Mouse (Mus musculus) C2C12 (cell line): Measurements from ENCODE around the gene Strip2. TPM values are rescaled to one million over a fixed set of nuclear protein-coding genes. Genes with fewer than 3 reads are reported as not detected.

Experiments used
- H3K27me3 ChIP-seq: one replicate; pipeline ENCODE4 v1.6.1; 2011; ENCODE audit not compliant: control insufficient read depth, insufficient read depth, insufficient read length
- H3K36me3 ChIP-seq: one replicate; pipeline ENCODE4 v1.6.1; 2011; ENCODE audit not compliant: control insufficient read depth, insufficient read depth
- H3K4me3 ChIP-seq: one replicate; pipeline ENCODE4 v1.5.1; 2011; ENCODE audit warnings: mild to moderate bottlenecking, control low read depth; ENCODE audit not compliant: poor library complexity, insufficient read depth, severe bottlenecking
- H3K79me2 ChIP-seq: one replicate; pipeline ENCODE4 v1.6.1; 2011; ENCODE audit not compliant: control insufficient read depth, insufficient read depth
- H3K79me3 ChIP-seq: one replicate; pipeline ENCODE4 v1.6.1; 2011; ENCODE audit warnings: low read depth, control low read depth
- H3ac ChIP-seq: one replicate; pipeline ENCODE3; 2011; ENCODE audit warnings: low read depth; ENCODE audit not compliant: control insufficient read depth, insufficient read length
- CEBPB ChIP-seq: IDR thresholded peaks from one replicate; pipeline ENCODE4 v1.6.1; 2011; ENCODE audit warnings: low read depth, mild to moderate bottlenecking, control low read depth, moderate library complexity
- CTCF ChIP-seq: IDR thresholded peaks from one replicate; pipeline ENCODE4 v1.5.1; 2011; ENCODE audit not compliant: control insufficient read depth, insufficient read depth, insufficient read length
- FOSL1 ChIP-seq: IDR thresholded peaks from one replicate; pipeline ENCODE4 v1.8.0; 2011; ENCODE audit warnings: mild to moderate bottlenecking, low read length; ENCODE audit not compliant: poor library complexity, insufficient read depth, severe bottlenecking
- MAX ChIP-seq: IDR thresholded peaks from one replicate; pipeline ENCODE4 v1.6.1; 2011; ENCODE audit warnings: mild to moderate bottlenecking, control low read depth
- MYOD1 ChIP-seq: IDR thresholded peaks from one replicate; pipeline ENCODE4 v1.6.1; 2011; ENCODE audit warnings: low read depth; ENCODE audit not compliant: control insufficient read depth, insufficient read length
- MYOG ChIP-seq: IDR thresholded peaks from one replicate; pipeline ENCODE4 v1.6.1; 2011; ENCODE audit not compliant: control insufficient read depth, insufficient read length; ENCODE audit errors: extremely low read depth
- USF1 ChIP-seq: IDR thresholded peaks from one replicate; pipeline ENCODE4 v1.6.1; 2011; ENCODE audit warnings: low read depth, mild to moderate bottlenecking, control low read depth, moderate library complexity
- long read RNA-seq, 2 experiments: library from polyadenylated mRNA; unstranded; transcript quantifications; one replicate each; pipeline ENCODE4 v2.0.0; 2019 to 2020
- polyA plus RNA-seq: library from polyadenylated mRNA; unstranded; fragments of >200 nt; fragmentation: generic; extraction: Trizol; gene quantifications from one replicate; pipeline ENCODE4 v1.2.1, GENCODE M21; 2012; ENCODE audit warnings: missing spikeins

The Strip2 gene
- polyA plus RNA-seq = 1.2 TPM
- long read RNA-seq, experiment 1, partial matches to known transcripts = 0 of 1 reads
- long read RNA-seq, experiment 1, other reads (novel, unspliced or antisense) = 1 of 1 reads
- long read RNA-seq, experiment 2, partial matches to known transcripts = 0 of 1 reads
- long read RNA-seq, experiment 2, other reads (novel, unspliced or antisense) = 0 of 1 reads

DNA sequence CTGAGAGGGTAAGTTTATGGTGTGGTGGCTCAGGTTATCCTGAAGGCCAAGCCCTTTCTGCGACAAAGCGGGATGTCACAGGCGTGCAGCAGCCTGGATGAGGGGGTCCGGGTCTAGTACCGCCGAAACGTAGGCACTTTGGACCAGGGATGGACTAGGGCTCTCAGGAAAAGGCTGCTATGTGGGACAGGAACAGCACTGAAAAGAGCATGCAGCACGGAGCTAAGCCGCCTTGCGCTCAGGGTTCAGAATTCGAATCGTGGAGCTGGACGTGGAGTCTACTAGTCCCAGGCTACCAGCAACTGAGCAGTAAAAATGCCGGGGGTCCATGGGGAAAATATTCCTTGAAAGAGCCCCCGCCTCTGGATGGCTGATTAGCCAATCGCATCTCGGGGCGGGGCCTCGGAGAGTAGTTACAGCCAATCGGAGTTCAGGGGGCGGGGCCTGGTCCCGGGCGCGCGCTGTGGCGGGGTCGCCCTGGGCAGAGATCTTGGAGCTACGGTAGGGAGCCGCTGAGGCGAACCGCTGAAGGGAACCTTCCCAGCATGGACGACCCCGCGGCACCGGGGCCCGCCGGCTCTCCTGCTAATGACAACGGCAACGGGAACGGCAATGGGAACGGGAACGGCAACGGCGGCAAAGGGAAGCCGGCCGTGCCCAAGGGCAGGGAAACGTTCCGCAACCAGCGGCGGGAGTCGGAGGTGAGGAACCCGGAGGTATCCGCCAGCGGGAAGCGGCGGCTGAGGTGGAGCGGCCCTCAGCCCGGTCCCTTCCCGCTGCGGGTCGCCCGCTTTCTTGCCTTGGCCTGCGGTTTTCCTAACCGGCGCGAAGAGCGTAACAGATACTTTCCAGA is at the start of gene Strip2:
Strip2 (plus strand) TSS at position 483 of the 853 bp plus-strand sequence.
- Histone ChIP-seq H3K79me2 (no peaks in the 10 kb centered on the region), H3ac (peak within 1 kb of the TSS; percentile 93), H3K27me3 (no peaks in the 10 kb centered on the region), H3K36me3 (no peaks in the 10 kb centered on the region), H3K4me3 (peak within 1 kb of the TSS; percentile 48), H3K79me3 (no peaks in the 10 kb centered on the region)
- TF ChIP-seq MYOD1 = no peak
- TF ChIP-seq CTCF = no peak
- TF ChIP-seq CEBPB = no peak
- TF ChIP-seq FOSL1 = no peak
- no peak for TF ChIP-seq MYOG
- no peak for TF ChIP-seq MAX
- no peak for TF ChIP-seq USF1

DNA sequence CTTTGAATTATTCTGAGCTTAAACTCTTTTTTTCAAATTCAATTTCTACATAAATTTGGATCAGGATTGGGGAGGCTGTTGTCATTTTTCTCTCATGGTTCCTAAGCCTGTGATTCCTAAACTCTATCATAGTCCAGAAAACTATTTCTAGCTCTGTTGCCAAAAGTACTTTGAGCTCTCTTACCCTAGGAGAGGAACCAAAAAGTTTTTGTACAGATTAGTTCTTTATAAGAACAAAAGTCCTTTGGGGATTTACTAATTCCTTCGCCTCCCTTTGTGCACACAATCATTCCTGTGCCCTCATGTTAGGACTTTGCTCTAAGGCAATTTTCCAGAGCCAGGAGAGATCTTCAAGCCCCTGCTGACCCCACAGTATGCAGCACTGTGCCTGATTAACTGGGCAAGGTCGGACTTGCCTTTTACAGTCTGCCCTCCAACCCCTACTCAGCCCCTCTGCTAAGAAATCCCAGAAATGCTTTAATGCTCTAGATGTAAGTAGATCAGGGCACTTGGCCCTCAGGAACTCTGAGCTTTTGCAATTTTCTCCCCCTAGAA is 48.4 kb upstream of the Strip2 start:
- no peak for TF ChIP-seq CEBPB
- no peak for TF ChIP-seq MYOG
- TF ChIP-seq USF1 = no peak
- no peak for TF ChIP-seq MAX
- no peak for TF ChIP-seq CTCF
- no peak for TF ChIP-seq FOSL1
- TF ChIP-seq MYOD1 = no peak
- H3K4me3 ChIP-seq = no peak overlapping the region
- no peak overlapping the region for H3ac ChIP-seq
- H3K27me3 ChIP-seq = no peaks in the 10 kb centered on the region
- H3K36me3 ChIP-seq = no peaks in the 10 kb centered on the region
- H3K79me3 ChIP-seq = no peaks in the 10 kb centered on the region
- H3K79me2 ChIP-seq = no peaks in the 10 kb centered on the region

DNA sequence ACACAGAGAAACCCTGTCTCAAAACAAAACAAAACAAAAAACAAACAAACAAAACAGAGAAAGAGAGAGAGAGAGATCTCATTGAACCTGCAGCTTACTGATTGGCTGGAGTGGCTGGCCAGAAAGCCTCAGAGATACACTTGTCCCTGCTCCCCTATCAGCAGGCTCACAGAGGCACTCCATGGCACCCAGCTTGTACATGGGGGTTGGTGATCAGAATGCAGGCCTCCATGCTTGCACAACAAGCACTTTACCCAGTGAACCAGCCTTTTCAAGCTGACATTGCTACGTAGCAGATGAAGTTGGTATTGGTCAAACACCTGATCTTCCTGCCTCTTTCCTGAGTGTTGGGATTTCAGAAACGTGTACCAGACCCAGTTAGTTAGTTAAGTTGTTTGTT is 43.2 kb upstream of the Strip2 start:
- no peak overlapping the region for H3ac ChIP-seq
- H3K4me3 ChIP-seq = no peak overlapping the region
- no peaks in the 10 kb centered on the region for H3K27me3 ChIP-seq
- TF ChIP-seq MYOD1 (no peak), FOSL1 (no peak), USF1 (no peak), MYOG (no peak), MAX (no peak), CTCF (no peak), CEBPB (no peak)
- no peaks in the 10 kb centered on the region for H3K79me2 ChIP-seq
- no peaks in the 10 kb centered on the region for H3K79me3 ChIP-seq
- H3K36me3 ChIP-seq = no peaks in the 10 kb centered on the region

DNA sequence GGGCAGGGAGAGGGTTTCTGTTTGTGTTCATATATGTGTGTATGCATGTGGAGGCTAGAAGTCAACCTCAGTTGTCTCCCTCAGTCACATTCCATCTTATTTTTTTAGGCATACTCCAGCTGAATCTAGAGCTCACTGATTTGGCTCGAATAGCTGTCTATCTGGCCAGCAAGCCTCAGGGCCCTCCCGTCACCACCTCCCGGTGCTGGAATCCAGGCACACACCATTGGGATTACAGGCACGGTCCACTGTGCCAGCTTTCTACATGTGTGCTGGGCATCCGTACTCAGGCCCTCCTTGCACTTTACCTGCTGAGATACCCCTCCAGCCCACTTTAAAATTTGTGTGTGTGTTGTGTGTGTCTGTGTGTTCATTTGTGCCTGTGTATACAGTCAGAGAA is 41.2 kb upstream of the Strip2 start:
- H3K27me3 ChIP-seq = no peaks in the 10 kb centered on the region
- H3K36me3 ChIP-seq = no peaks in the 10 kb centered on the region
- H3K79me3 ChIP-seq = no peaks in the 10 kb centered on the region
- no peak overlapping the region for H3ac ChIP-seq
- no peak overlapping the region for H3K4me3 ChIP-seq
- no peaks in the 10 kb centered on the region for H3K79me2 ChIP-seq
- TF ChIP-seq USF1 (no peak), FOSL1 (no peak), MYOD1 (no peak), MAX (no peak), CTCF (no peak), CEBPB (no peak), MYOG (no peak)

GRCm38 (mm10) chr6:29876782-29877181 is 40.0 kb upstream of the Strip2 start:
- H3K79me3 ChIP-seq = no peaks in the 10 kb centered on the region
- TF ChIP-seq MYOG (no peak), MYOD1 (no peak), CTCF (no peak), FOSL1 (no peak), CEBPB (no peak), USF1 (no peak), MAX (no peak)
- H3K27me3 ChIP-seq = no peaks in the 10 kb centered on the region
- no peak overlapping the region for H3ac ChIP-seq
- H3K4me3 ChIP-seq = no peak overlapping the region
- no peaks in the 10 kb centered on the region for H3K36me3 ChIP-seq
- H3K79me2 ChIP-seq = no peaks in the 10 kb centered on the region
